Comparison of ENCODE assay signal across 8 mouse cellular contexts in genomic region chr10:81138821-81139528, GRCm38 (mm10). TPM values are rescaled to one million over a fixed set of nuclear protein-coding genes. Genes with fewer than 3 reads are reported as not detected.
DNase-seq lines count a peak whose midpoint lies in the region; ATAC-seq and TF ChIP-seq lines count a peak whose summit lies in the region.

No protein-coding gene starts in this region.

- peaks cover 12% of the 10 kb centered on the region for H3K36me3 ChIP-seq in E14TG2a.4 (ENCODE audit: insufficient read depth, low read length)
- peaks cover 8% of the 10 kb centered on the region for H3K36me3 ChIP-seq in forebrain, embryonic 14.5 days (ENCODE audit: control insufficient read depth, insufficient read depth, low read length)
- peaks cover 21% of the 10 kb centered on the region for H3K36me3 ChIP-seq in liver, embryonic 14.5 days (replicated peaks; ENCODE audit: control insufficient read depth, insufficient read depth, low read depth)

- peak overlapping the region; percentile 88; the same call in 1 of the 2 replicates for H3K27ac ChIP-seq in forebrain, embryonic 14.5 days (ENCODE audit: low read depth, low read length)
- peak overlapping the region; percentile 41 for H3K27ac ChIP-seq in liver, embryonic 14.5 days

- peaks cover 5% of the 10 kb centered on the region; the same call in 1 of the 2 replicates for H3K27me3 ChIP-seq in E14TG2a.4 (ENCODE audit: insufficient read depth, low read length)
- H3K27me3 ChIP-seq in forebrain, embryonic 14.5 days (replicated peaks; ENCODE audit: control insufficient read depth, insufficient read depth, low read length), result peaks cover 19% of the 10 kb centered on the region
- H3K27me3 ChIP-seq in liver, embryonic 14.5 days (ENCODE audit: control insufficient read depth, insufficient read depth, low read length), result no peaks in the 10 kb centered on the region

- H3K9ac ChIP-seq in forebrain, embryonic 14.5 days (ENCODE audit: low read length), result peak overlapping the region; percentile 88
- H3K9ac ChIP-seq in liver, embryonic 14.5 days (replicated peaks), result peak overlapping the region; percentile 87

- H3K4me2 ChIP-seq in forebrain, embryonic 14.5 days (ENCODE audit: low read length), result peak overlapping the region; percentile 94
- peak overlapping the region; percentile 91 for H3K4me2 ChIP-seq in liver, embryonic 14.5 days (ENCODE audit: low read depth)

- H3K4me3 ChIP-seq in E14TG2a.4 (replicated peaks; ENCODE audit: low read length), result peak overlapping the region; percentile 92
- peak overlapping the region; percentile 82 for H3K4me3 ChIP-seq in forebrain, embryonic 14.5 days (ENCODE audit: low read depth, low read length)
- peak overlapping the region; percentile 65 to 87 for H3K4me3 ChIP-seq in liver, embryonic 14.5 days (ENCODE audit: insufficient read depth in 1 of 2, low read depth in 2 of 2, low read length in 2 of 2)

- no peaks in the 10 kb centered on the region for H3K9me3 ChIP-seq in E14TG2a.4 (ENCODE audit: low read length)
- H3K9me3 ChIP-seq in forebrain, embryonic 14.5 days (replicated peaks; ENCODE audit: control insufficient read depth, low read length), result no peaks in the 10 kb centered on the region
- H3K9me3 ChIP-seq in liver, embryonic 14.5 days (ENCODE audit: control insufficient read depth, low read length), result no peaks in the 10 kb centered on the region

- 59% methylated on average over 11 of the region's 11 CpGs for WGBS in forebrain, embryonic 14.5 days
- 46% methylated on average over 11 of the region's 11 CpGs for WGBS in liver, embryonic 14.5 days (ENCODE audit: insufficient replicate concordance)

- DNase-seq in heart, adult 11 months, result peak; percentile 94
- DNase-seq in heart, postnatal 36 days, result no peak
- no peak for DNase-seq in forebrain, embryonic 14.5 days (ENCODE audit: low spot score)
- DNase-seq in liver, embryonic 14.5 days (ENCODE audit: low read depth in 3 of 3, low spot score in 3 of 3), result no peak
- no peak for DNase-seq in right cerebral cortex, postnatal 25 days
- no peak for DNase-seq in right cerebral cortex, adult 18-20 months
- DNase-seq in adrenal gland, adult 18-20 months (ENCODE audit: low spot score in 2 of 2), result no peak

- intact Hi-C loops in heart, postnatal 36 days (cut with DNase I), result loop anchor here (5.0 kb wide), 1 partner anchor 38 kb away; the partner anchor contains the start of gene Eef2

- no peak for ATAC-seq in forebrain, embryonic 14.5 days
- no peak for ATAC-seq in liver, embryonic 14.5 days (ENCODE audit: insufficient read depth)

- TF ChIP-seq CTCF in E14TG2a.4 (conservative IDR thresholded peaks at IDR 0.05; ENCODE audit: low read length), result no peak
- no peak for TF ChIP-seq CTCF in liver, embryonic 14.5 days (IDR thresholded peaks at IDR 0.05; ENCODE audit: low read depth)

- no peak for TF ChIP-seq EP300 in liver, embryonic 14.5 days (IDR thresholded peaks at IDR 0.05; ENCODE audit: low read depth)

- H3K4me1 ChIP-seq in E14TG2a.4 (replicated peaks; ENCODE audit: low read depth, low read length), result peaks cover 70% of the 10 kb centered on the region
- H3K4me1 ChIP-seq in forebrain, embryonic 14.5 days (ENCODE audit: control insufficient read depth, insufficient read depth, low read length), result peaks cover 13% of the 10 kb centered on the region
- H3K4me1 ChIP-seq in liver, embryonic 14.5 days (replicated peaks; ENCODE audit: control insufficient read depth in 2 of 2, insufficient read depth in 2 of 2, low read length in 1 of 2), result peaks cover 37 to 40% of the 10 kb centered on the region in 2 experiments

RNA-seq across cellular contexts. Expression of gene Zbtb7a, which starts 4.0 kb away (rescaled TPM):
- total RNA-seq in heart, postnatal 36 days (2021), result 10 to 100 TPM; 37.9 to 39.5 TPM
- 6.2 and 8.2 TPM in 2 replicates for polyA plus RNA-seq in forebrain, embryonic 14.5 days (2014; fragmentation: Nextera tagmentation; extraction: Ambion mirVana)
- polyA plus RNA-seq in liver, embryonic 14.5 days (2012; rRNA removed), result 15.2 and 16.3 TPM in 2 replicates
- polyA plus RNA-seq in liver, embryonic 14.5 days (2014; fragmentation: Nextera tagmentation; extraction: Ambion mirVana), result 25.1 and 30.8 TPM in 2 replicates
- total RNA-seq in adrenal gland, adult 18-20 months (2021), result 10 to 100 TPM; 65.3 to 84.8 TPM

RNA-seq across cellular contexts. Expression of gene Pias4, which starts 28.7 kb away (rescaled TPM):
- 10 to 100 TPM; 14.0 to 17.1 TPM for total RNA-seq in heart, postnatal 36 days (2021)
- 44.0 and 45.5 TPM in 2 replicates for polyA plus RNA-seq in forebrain, embryonic 14.5 days (2014; fragmentation: Nextera tagmentation; extraction: Ambion mirVana)
- 11.2 and 13.2 TPM in 2 replicates for polyA plus RNA-seq in liver, embryonic 14.5 days (2012; rRNA removed)
- 14.9 and 19.0 TPM in 2 replicates for polyA plus RNA-seq in liver, embryonic 14.5 days (2014; fragmentation: Nextera tagmentation; extraction: Ambion mirVana)
- 10 to 100 TPM; 27.3 to 29.7 TPM for total RNA-seq in adrenal gland, adult 18-20 months (2021)

RNA-seq across cellular contexts. Expression of gene Map2k2, which starts 33.3 kb away (rescaled TPM):
- total RNA-seq in heart, postnatal 36 days (2021), result 100 to 1,000 TPM; 113 to 125 TPM
- 180 and 203 TPM in 2 replicates for polyA plus RNA-seq in forebrain, embryonic 14.5 days (2014; fragmentation: Nextera tagmentation; extraction: Ambion mirVana)
- 56.0 and 60.3 TPM in 2 replicates for polyA plus RNA-seq in liver, embryonic 14.5 days (2012; rRNA removed)
- polyA plus RNA-seq in liver, embryonic 14.5 days (2014; fragmentation: Nextera tagmentation; extraction: Ambion mirVana), result 90.0 and 98.9 TPM in 2 replicates
- 100 to 1,000 TPM; 165 to 179 TPM for total RNA-seq in adrenal gland, adult 18-20 months (2021)

RNA-seq across cellular contexts. Expression of gene Eef2, which starts 37.5 kb away (rescaled TPM):
- 1,000 to 10,000 TPM; 1,005 to 1,085 TPM for total RNA-seq in heart, postnatal 36 days (2021)
- polyA plus RNA-seq in forebrain, embryonic 14.5 days (2014; fragmentation: Nextera tagmentation; extraction: Ambion mirVana), result 474 and 520 TPM in 2 replicates
- 476 and 570 TPM in 2 replicates for polyA plus RNA-seq in liver, embryonic 14.5 days (2012; rRNA removed)
- polyA plus RNA-seq in liver, embryonic 14.5 days (2014; fragmentation: Nextera tagmentation; extraction: Ambion mirVana), result 233 and 270 TPM in 2 replicates
- 1,000 to 10,000 TPM; 1,443 to 1,598 TPM for total RNA-seq in adrenal gland, adult 18-20 months (2021)

RNA-seq across cellular contexts. Expression of gene Creb3l3, which starts 40.3 kb away (rescaled TPM):
- total RNA-seq in heart, postnatal 36 days (2021), result 1 to 10 TPM in 1 of 2 experiments, under 1 TPM in 1; 0.95 to 1.1 TPM
- 0.14 and 0.25 TPM in 2 replicates for polyA plus RNA-seq in forebrain, embryonic 14.5 days (2014; fragmentation: Nextera tagmentation; extraction: Ambion mirVana)
- 10.9 and 11.0 TPM in 2 replicates for polyA plus RNA-seq in liver, embryonic 14.5 days (2012; rRNA removed)
- polyA plus RNA-seq in liver, embryonic 14.5 days (2014; fragmentation: Nextera tagmentation; extraction: Ambion mirVana), result 16.8 and 20.1 TPM in 2 replicates
- total RNA-seq in adrenal gland, adult 18-20 months (2021), result 1 to 10 TPM in 1 of 2 experiments, under 1 TPM in 1; 0.93 to 1.3 TPM
